Mouse (Mus musculus) ES-Bruce4 (cell line): Measurements from ENCODE around the gene Serinc3. TPM values are rescaled to one million over a fixed set of nuclear protein-coding genes. Genes with fewer than 3 reads are reported as not detected.

Experiments used
- H3K27ac ChIP-seq: 2 replicates; pipeline ENCODE4 v1.5.1; 2012; ENCODE audit warnings: low read length, inconsistent platforms; ENCODE audit not compliant: insufficient read depth
- H3K27me3 ChIP-seq: 2 replicates; pipeline ENCODE4 v1.6.1; 2012; ENCODE audit warnings: mild to moderate bottlenecking, low read length, inconsistent platforms; ENCODE audit not compliant: control insufficient read depth, poor library complexity, insufficient read depth, severe bottlenecking
- H3K36me3 ChIP-seq: 2 replicates; pipeline ENCODE4 v1.6.1; 2012; ENCODE audit warnings: inconsistent platforms, mild to moderate bottlenecking, low read length, moderate library complexity; ENCODE audit not compliant: control insufficient read depth, poor library complexity, insufficient read depth, severe bottlenecking
- H3K4me1 ChIP-seq: one replicate; pipeline ENCODE4 v1.8.1; 2011; ENCODE audit warnings: low read length; ENCODE audit not compliant: control insufficient read depth, insufficient read depth
- H3K4me3 ChIP-seq: 2 replicates; pipeline ENCODE4 v1.5.1; 2011; ENCODE audit warnings: low read depth, mild to moderate bottlenecking, low read length
- H3K9ac ChIP-seq: 2 replicates; pipeline ENCODE4 v1.6.1; 2012; ENCODE audit warnings: low read depth, mild to moderate bottlenecking, inconsistent platforms; ENCODE audit not compliant: poor library complexity, severe bottlenecking
- H3K9me3 ChIP-seq: replicated peaks from 2 replicates; pipeline ENCODE4 v1.6.1; 2012; ENCODE audit warnings: mild to moderate bottlenecking, low read length, inconsistent platforms; ENCODE audit not compliant: control insufficient read depth, poor library complexity, insufficient read depth, severe bottlenecking
- CTCF ChIP-seq: IDR thresholded peaks from one replicate; pipeline ENCODE4 v1.8.1; 2011; ENCODE audit warnings: low read depth, low read length
- EP300 ChIP-seq: IDR thresholded peaks from 2 replicates; pipeline ENCODE4 v1.6.1; 2011; ENCODE audit warnings: low read depth, low read length; ENCODE audit not compliant: insufficient read depth
- POLR2A ChIP-seq: IDR thresholded peaks from one replicate; pipeline ENCODE4 v1.8.1; 2011; ENCODE audit warnings: low read length; ENCODE audit not compliant: insufficient read depth
- polyA plus RNA-seq: library from polyadenylated mRNA; stranded (reverse); fragments of >200 nt; gene quantifications from 2 replicates; pipeline ENCODE4 v1.2.4, GENCODE M21; 2011; ENCODE audit warnings: low read depth; ENCODE audit not compliant: missing spikeins, insufficient read depth, insufficient read length

Serinc3 gene
- 130 and 146 TPM in 2 replicates for polyA plus RNA-seq

GRCm38 (mm10) chr2:163644575-163645385 lies at the start of gene Serinc3:
TSS of gene Serinc3 (minus strand) at chr2:163645131.
- H3K4me1 ChIP-seq: no peaks in the 10 kb centered on the region
- TF ChIP-seq CTCF: no peak
- TF ChIP-seq EP300: no peak
- peak; percentile 72 for TF ChIP-seq POLR2A
- H3K9me3 ChIP-seq: peaks cover 10% of the 10 kb centered on the region
- peak within 1 kb of the TSS; percentile 99 for H3K4me3 ChIP-seq
- H3K9ac ChIP-seq: peak within 1 kb of the TSS; percentile 90
- no peaks in the 10 kb centered on the region for H3K27me3 ChIP-seq
- peak within 1 kb of the TSS; percentile 52 for H3K27ac ChIP-seq
- H3K36me3 ChIP-seq: peaks cover 2% of the 10 kb centered on the region; the same call in 1 of the 2 replicates

- Histone ChIP-seq H3K27ac (no peak overlapping the region), H3K36me3 (no peaks in the 10 kb centered on the region), H3K9me3 (no peaks in the 10 kb centered on the region), H3K27me3 (no peaks in the 10 kb centered on the region), H3K9ac (no peak overlapping the region), H3K4me3 (no peak overlapping the region), H3K4me1 (no peaks in the 10 kb centered on the region)
- no peak for TF ChIP-seq CTCF
These were observed 48.9 kb upstream of the Serinc3 start for GRCm38 (mm10) chr2:163693716-163694314.

GRCm38 (mm10) chr2:163692873-163693612 lies 48.1 kb upstream of the Serinc3 start:
- Histone ChIP-seq H3K27ac (no peak overlapping the region), H3K4me1 (no peaks in the 10 kb centered on the region), H3K36me3 (no peaks in the 10 kb centered on the region)

GRCm38 (mm10) chr2:163691846-163692605 lies 47.1 kb upstream of the Serinc3 start:
- Histone ChIP-seq H3K9me3 (no peaks in the 10 kb centered on the region), H3K27ac (no peak overlapping the region)
- no peak for TF ChIP-seq POLR2A
- no peak for TF ChIP-seq CTCF
- TF ChIP-seq EP300: no peak

More at GRCm38 (mm10) chr2:163692873-163693612, 48.1 kb upstream of the Serinc3 start:
- no peak overlapping the region for H3K9ac ChIP-seq
- TF ChIP-seq POLR2A (no peak), EP300 (no peak), CTCF (no peak)
- no peaks in the 10 kb centered on the region for H3K9me3 ChIP-seq
- no peaks in the 10 kb centered on the region for H3K27me3 ChIP-seq
- H3K4me3 ChIP-seq: no peak overlapping the region

GRCm38 (mm10) chr2:163690409-163691304 lies 45.7 kb upstream of the Serinc3 start:
- Histone ChIP-seq H3K4me3 (no peak overlapping the region), H3K4me1 (no peaks in the 10 kb centered on the region), H3K36me3 (no peaks in the 10 kb centered on the region), H3K27me3 (no peaks in the 10 kb centered on the region), H3K9ac (no peak overlapping the region), H3K27ac (no peak overlapping the region), H3K9me3 (no peaks in the 10 kb centered on the region)
- TF ChIP-seq EP300 (no peak), POLR2A (no peak)

More at GRCm38 (mm10) chr2:163691846-163692605, 47.1 kb upstream of the Serinc3 start:
- Histone ChIP-seq H3K4me3 (no peak overlapping the region), H3K36me3 (no peaks in the 10 kb centered on the region), H3K9ac (no peak overlapping the region), H3K4me1 (no peaks in the 10 kb centered on the region), H3K27me3 (no peaks in the 10 kb centered on the region)
